Mouse (Mus musculus) cerebellum, adult 2 months (tissue): ENCODE measurements at regions not wholly inside any gene's neighbourhood (a gene's known extent, or its start where the extent isn't known, plus 50 kb on each side); places are given as distances from the start of the nearest gene placed in this dataset.
A peak's percentile ranks its signal among the peaks of the same experiment; 100 is the strongest.

Experiments used
- DNase-seq, 2 experiments: peaks; one replicate each; pipeline ENCODE4 v3.0.0; 2021
- H3K27ac ChIP-seq: fragments of 200-500 bp; 2 replicates; pipeline ENCODE4 v1.5.1; 2012; ENCODE audit warnings: low read length, control low read depth, inconsistent platforms; ENCODE audit not compliant: insufficient read depth
- H3K27me3 ChIP-seq: fragments of 200-500 bp; 2 replicates; pipeline ENCODE4 v1.6.1; 2012; ENCODE audit warnings: inconsistent platforms, mild to moderate bottlenecking, low read length, moderate library complexity; ENCODE audit not compliant: control insufficient read depth, insufficient read depth
- H3K4me1 ChIP-seq: fragments of 200-500 bp; 2 replicates; pipeline ENCODE4 v1.6.1; 2011; ENCODE audit warnings: low read length; ENCODE audit not compliant: control insufficient read depth, insufficient read depth
- H3K4me3 ChIP-seq: fragments of 200-500 bp; replicated peaks from 2 replicates; pipeline ENCODE3; 2011; ENCODE audit warnings: mild to moderate bottlenecking, low read depth, low read length, control low read depth; ENCODE audit not compliant: insufficient read depth
- CTCF ChIP-seq: fragments of 200-500 bp; IDR thresholded peaks from 2 replicates; pipeline ENCODE4 v1.5.1; 2011; ENCODE audit warnings: low read depth, mild to moderate bottlenecking, control low read depth, low read length, moderate library complexity, borderline replicate concordance; ENCODE audit not compliant: insufficient read depth
- POLR2A ChIP-seq: fragments of 200-500 bp; IDR thresholded peaks from 2 replicates; pipeline ENCODE4 v1.6.1; 2011; ENCODE audit warnings: low read length, control low read depth, borderline replicate concordance; ENCODE audit not compliant: insufficient read depth
- WGBS: fragments of 180-500 bp; shearing (Covaris S2); methylation state at CpG from one replicate; pipeline ENCODE4 v1.1.7; 2018; 5-methylcytosine and 5-hydroxymethylcytosine counted together

DNA sequence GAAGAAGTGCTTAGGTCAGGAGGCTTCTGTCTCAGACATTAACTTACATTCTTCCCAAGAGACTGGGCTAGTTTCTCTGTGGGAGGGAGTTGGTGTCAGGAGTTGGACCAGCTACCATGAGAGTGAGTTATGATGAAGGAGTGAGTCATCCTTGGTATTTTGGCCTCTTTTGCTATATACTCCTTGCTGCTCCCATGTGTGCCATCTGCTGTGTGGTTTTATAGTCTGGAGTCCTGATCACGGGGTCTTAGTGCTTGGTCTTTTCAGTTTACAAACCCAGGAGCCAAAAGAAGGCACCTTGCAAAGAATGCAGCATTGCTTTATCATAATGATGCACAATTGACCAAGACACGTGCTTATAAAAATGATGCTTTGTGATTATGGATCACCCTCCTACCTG lies 56.6 kb downstream of the Zfp503 start:
- DNase-seq: peak; percentile 13 to 63
- no peaks in the 10 kb centered on the region; the same call in 1 of the 2 replicates for H3K27me3 ChIP-seq
- H3K4me1 ChIP-seq: no peaks in the 10 kb centered on the region
- WGBS: 55% methylated on average over 2 of the region's 2 CpGs
- TF ChIP-seq CTCF (no peak), POLR2A (no peak)
- no peak overlapping the region for H3K4me3 ChIP-seq
- H3K27ac ChIP-seq: no peak overlapping the region

DNA sequence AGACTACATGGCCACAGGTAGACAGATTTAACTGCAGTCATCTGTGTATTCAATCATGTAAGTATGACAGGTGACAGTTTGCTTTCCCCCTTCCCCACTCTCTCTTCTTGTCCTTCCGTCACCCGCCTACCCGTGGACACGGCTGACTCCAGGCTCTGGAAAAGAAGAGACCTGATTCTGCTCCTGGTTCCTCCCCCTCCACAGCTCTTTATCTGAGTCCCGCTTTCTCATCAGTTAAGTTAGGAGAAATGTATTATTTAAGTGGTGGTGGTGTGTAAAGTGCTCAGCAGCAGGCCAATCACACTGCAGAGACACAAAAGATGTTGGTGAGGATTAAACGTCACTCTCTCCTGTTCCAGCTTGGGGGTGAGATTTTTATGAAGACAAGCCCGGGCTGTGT lies 57.5 kb downstream of the Zfp503 start:
- 79% methylated on average over 7 of the region's 7 CpGs for WGBS
- no peak for TF ChIP-seq CTCF
- TF ChIP-seq POLR2A: no peak
- no peak for DNase-seq
- Histone ChIP-seq H3K27me3 (no peaks in the 10 kb centered on the region; the same call in 1 of the 2 replicates), H3K4me3 (no peak overlapping the region), H3K27ac (no peak overlapping the region), H3K4me1 (no peaks in the 10 kb centered on the region)

GRCm38 (mm10) chr14:21929048-21929447 lies 60.4 kb downstream of the Zfp503 start:
- no peak for DNase-seq
- Histone ChIP-seq H3K27ac (no peak overlapping the region), H3K27me3 (no peaks in the 10 kb centered on the region; the same call in 1 of the 2 replicates), H3K4me1 (no peaks in the 10 kb centered on the region), H3K4me3 (no peak overlapping the region)
- 89% methylated on average over 5 of the region's 5 CpGs for WGBS
- TF ChIP-seq POLR2A (no peak), CTCF (no peak)

DNA sequence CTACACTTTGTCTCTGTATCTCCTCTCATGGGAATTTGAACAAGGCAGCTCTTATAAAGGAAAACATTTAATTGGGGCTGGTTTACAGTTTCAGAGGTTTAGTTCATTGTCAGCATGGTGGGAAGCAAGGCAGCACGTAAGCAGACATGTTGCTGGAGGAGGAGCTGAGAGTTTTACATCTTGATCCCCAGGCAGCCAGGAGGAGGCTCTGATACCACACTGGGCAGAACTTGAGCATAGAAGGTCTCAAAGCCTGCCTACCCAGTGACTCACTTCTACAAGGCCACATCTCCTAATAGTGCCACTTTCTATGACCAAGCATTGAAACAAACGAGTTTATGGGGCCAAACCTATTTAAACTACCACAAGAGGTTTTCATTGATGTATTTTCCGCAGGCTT lies 67.9 kb upstream of the Comtd1 start:
- H3K4me1 ChIP-seq: no peaks in the 10 kb centered on the region
- H3K4me3 ChIP-seq: no peak overlapping the region
- TF ChIP-seq CTCF (no peak), POLR2A (no peak)
- DNase-seq: no peak
- no peaks in the 10 kb centered on the region for H3K27me3 ChIP-seq
- 81% methylated on average over 3 of the region's 3 CpGs for WGBS
- H3K27ac ChIP-seq: no peak overlapping the region

- TF ChIP-seq POLR2A (no peak), CTCF (no peak)
- H3K27ac ChIP-seq: no peak overlapping the region
- 41% methylated on average over 18 of the region's 18 CpGs for WGBS
- H3K27me3 ChIP-seq: no peaks in the 10 kb centered on the region; the same call in 1 of the 2 replicates
- no peaks in the 10 kb centered on the region for H3K4me1 ChIP-seq
- DNase-seq: no peak
- H3K4me3 ChIP-seq: no peak overlapping the region
These were observed 56.0 kb upstream of the Comtd1 start for GRCm38 (mm10) chr14:21904498-21905395.

GRCm38 (mm10) chr14:21903562-21904497 lies 55.1 kb upstream of the Comtd1 start:
- no peak overlapping the region for H3K27ac ChIP-seq
- DNase-seq: no peak
- H3K4me3 ChIP-seq: no peak overlapping the region
- TF ChIP-seq POLR2A: no peak
- TF ChIP-seq CTCF: no peak
- no peaks in the 10 kb centered on the region for H3K4me1 ChIP-seq
- no peaks in the 10 kb centered on the region; the same call in 1 of the 2 replicates for H3K27me3 ChIP-seq
- 26% methylated on average over 23 of the region's 23 CpGs for WGBS

DNA sequence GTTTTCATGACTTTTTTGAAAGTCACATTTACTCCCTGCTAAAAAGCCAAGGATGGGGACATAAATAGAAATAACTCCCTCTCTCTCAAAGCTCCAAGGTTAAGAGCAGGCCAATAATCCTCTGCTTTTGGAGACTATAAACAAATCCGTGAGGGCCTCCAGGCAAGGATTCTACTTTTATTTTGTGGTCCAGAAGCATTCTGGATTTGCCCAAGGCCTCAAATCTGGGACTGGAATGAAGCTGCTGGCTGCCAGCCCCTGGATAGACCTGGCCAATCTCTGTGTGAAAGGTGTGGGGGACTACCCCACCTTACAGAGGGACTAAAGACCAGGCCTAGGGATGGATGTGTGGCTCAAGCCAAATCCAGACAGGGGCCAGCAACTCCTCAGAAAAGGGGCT lies 54.1 kb upstream of the Comtd1 start:
- 79% methylated on average over 1 of the region's 1 CpGs for WGBS
- Histone ChIP-seq H3K4me1 (no peaks in the 10 kb centered on the region), H3K4me3 (no peak overlapping the region), H3K27ac (no peak overlapping the region), H3K27me3 (no peaks in the 10 kb centered on the region; the same call in 1 of the 2 replicates)
- DNase-seq: no peak
- TF ChIP-seq POLR2A (no peak), CTCF (no peak)

GRCm38 (mm10) chr14:21902456-21902855 lies 53.7 kb upstream of the Comtd1 start:
- Histone ChIP-seq H3K27me3 (no peaks in the 10 kb centered on the region; the same call in 1 of the 2 replicates), H3K4me1 (no peaks in the 10 kb centered on the region), H3K4me3 (no peak overlapping the region), H3K27ac (no peak overlapping the region)
- WGBS: 97% methylated on average over 3 of the region's 3 CpGs
- TF ChIP-seq CTCF: no peak
- TF ChIP-seq POLR2A: no peak
- no peak for DNase-seq
